8 mouse cellular contexts compared by ENCODE assay signal in the genomic region with DNA sequence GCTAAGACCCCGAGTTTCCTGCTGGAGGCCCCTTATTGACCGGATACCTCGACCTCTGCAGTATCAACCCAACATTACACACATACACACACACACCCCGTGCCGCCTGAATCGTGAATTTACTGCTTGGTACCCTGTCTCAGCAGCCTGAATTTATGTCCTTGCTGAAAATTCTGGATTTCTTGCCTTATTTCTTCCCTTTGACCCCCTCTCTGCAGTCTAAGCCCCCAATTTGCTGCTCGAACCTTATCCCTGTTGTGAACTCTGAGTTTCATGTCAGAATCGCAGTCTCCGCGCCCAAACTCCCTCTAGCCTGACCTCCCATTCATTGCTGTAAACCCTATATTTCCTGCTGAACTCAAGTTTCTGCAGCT. TPM values are rescaled to one million over a fixed set of nuclear protein-coding genes. Genes with fewer than 3 reads are reported as not detected.
DNase-seq lines count a peak whose midpoint lies in the region; ATAC-seq and TF ChIP-seq lines count a peak whose summit lies in the region.
"Had no signal": no experiment of that assay in that cellular context is flagged by ENCODE, and none has a peak within 500 bp of the region (broad histone marks: within the 10 kb centered on the region; RNA-seq: fewer than 3 reads in every experiment).

No protein-coding gene starts in this region.

- no peak for TF ChIP-seq CTCF in lung, postnatal 0 days (IDR thresholded peaks at IDR 0.05)

- peak overlapping the region; percentile 37; the same call in 1 of the 2 replicates for H3K9ac ChIP-seq in lung, postnatal 0 days (replicated peaks; ENCODE audit: low read depth)
- H3K9ac ChIP-seq in limb, embryonic 12.5 days (replicated peaks): peak overlapping the region; percentile 94
- peak overlapping the region; percentile 66 for H3K9ac ChIP-seq in stomach, embryonic 14.5 days (replicated peaks; ENCODE audit: low read depth, low read length)

- DNase-seq in lung, postnatal 0 days (ENCODE audit: low spot score): no peak
- no peak for DNase-seq in lung, postnatal 10 days
- DNase-seq in gastrocnemius, adult 18-20 months (ENCODE audit: low spot score): no peak
- no peak for DNase-seq in ovary, postnatal 14 days (ENCODE audit: low spot score)

- H3K27ac ChIP-seq in lung, postnatal 0 days (ENCODE audit: low read length): peak overlapping the region; percentile 78
- peak overlapping the region; percentile 95 for H3K27ac ChIP-seq in limb, embryonic 12.5 days
- H3K27ac ChIP-seq in stomach, embryonic 14.5 days (ENCODE audit: low read length): peak overlapping the region; percentile 78; the same call in 1 of the 2 replicates

- peaks cover 13% of the 10 kb centered on the region for H3K4me1 ChIP-seq in lung, postnatal 0 days (ENCODE audit: insufficient read depth, low read depth, low read length)
- peaks cover 48% of the 10 kb centered on the region for H3K4me1 ChIP-seq in limb, embryonic 12.5 days (replicated peaks)
- peaks cover 23% of the 10 kb centered on the region; the same call in 1 of the 2 replicates for H3K4me1 ChIP-seq in stomach, embryonic 14.5 days (ENCODE audit: control insufficient read depth, insufficient read depth, low read length)

- WGBS in lung, postnatal 0 days: 4% methylated on average over 10 of the region's 10 CpGs
- WGBS in limb, embryonic 12.5 days: 4% methylated on average over 10 of the region's 10 CpGs
- WGBS in stomach, embryonic 14.5 days: 2% methylated on average over 10 of the region's 10 CpGs

- H3K9me3 ChIP-seq in lung, postnatal 0 days (ENCODE audit: low read length): no peaks in the 10 kb centered on the region
- no peaks in the 10 kb centered on the region for H3K9me3 ChIP-seq in limb, embryonic 12.5 days
- no peaks in the 10 kb centered on the region for H3K9me3 ChIP-seq in stomach, embryonic 14.5 days (ENCODE audit: control insufficient read depth, low read depth, low read length)

- H3K4me2 ChIP-seq in lung, postnatal 0 days (replicated peaks; ENCODE audit: low read depth, low read length): peak overlapping the region; percentile 77
- H3K4me2 ChIP-seq in limb, embryonic 12.5 days: peak overlapping the region; percentile 91
- H3K4me2 ChIP-seq in stomach, embryonic 14.5 days (replicated peaks; ENCODE audit: low read depth, low read length): peak overlapping the region; percentile 89

- TF ChIP-seq EP300 in lung, postnatal 0 days (IDR thresholded peaks at IDR 0.05): no peak

- no peaks in the 10 kb centered on the region for H3K27me3 ChIP-seq in lung, postnatal 0 days (replicated peaks; ENCODE audit: insufficient read depth, low read length)
- H3K27me3 ChIP-seq in limb, embryonic 12.5 days: no peaks in the 10 kb centered on the region
- no peaks in the 10 kb centered on the region for H3K27me3 ChIP-seq in stomach, embryonic 14.5 days (ENCODE audit: control insufficient read depth, insufficient read depth, low read length)

- H3K36me3 ChIP-seq in lung, postnatal 0 days (ENCODE audit: insufficient read depth, low read length): peaks cover 15% of the 10 kb centered on the region; the same call in 1 of the 2 replicates
- peaks cover 32% of the 10 kb centered on the region for H3K36me3 ChIP-seq in limb, embryonic 12.5 days
- H3K36me3 ChIP-seq in stomach, embryonic 14.5 days (ENCODE audit: control insufficient read depth, insufficient read depth, low read length): peaks cover 32% of the 10 kb centered on the region

- ATAC-seq in lung, postnatal 0 days: no peak
- peak; percentile 5; the same call in 1 of the 2 replicates for ATAC-seq in erythroid progenitor cell, adult 5-6 weeks (replicated peaks; ENCODE audit: low FRiP score, poor library complexity, severe bottlenecking)
- ATAC-seq in limb, embryonic 12.5 days (ENCODE audit: insufficient number of reproducible peaks, insufficient read depth, low FRiP score, low TSS enrichment, low read depth): no peak
- no peak for ATAC-seq in stomach, embryonic 14.5 days (ENCODE audit: insufficient number of reproducible peaks, insufficient read depth, low FRiP score, low read depth)

- peak overlapping the region; percentile 56 for H3K4me3 ChIP-seq in lung, postnatal 0 days (ENCODE audit: low read depth, low read length)
- H3K4me3 ChIP-seq in limb, embryonic 12.5 days (replicated peaks): peak overlapping the region; percentile 93
- H3K4me3 ChIP-seq in stomach, embryonic 14.5 days (ENCODE audit: low read depth, low read length): peak overlapping the region; percentile 54

RNA-seq across cellular contexts. Expression of gene Mum1, which starts 0.9 kb away (rescaled TPM):
- polyA plus RNA-seq in lung, postnatal 0 days (2015; fragmentation: Nextera tagmentation; extraction: Ambion mirVana): 34.0 and 36.9 TPM in 2 replicates
- 26.3 and 59.5 TPM in 2 replicates for total RNA-seq in erythroid progenitor cell, adult 5-6 weeks (2015; ENCODE audit: low replicate concordance)
- total RNA-seq in erythroid progenitor cell, adult 5-6 weeks (2017; ENCODE audit: low replicate concordance): 65.3 and 74.2 TPM in 2 replicates
- 103 and 112 TPM in 2 replicates for polyA plus RNA-seq in limb, embryonic 12.5 days (2016; fragmentation: Nextera tagmentation; extraction: Ambion mirVana)
- 59.7 and 65.6 TPM in 2 replicates for polyA plus RNA-seq in stomach, embryonic 14.5 days (2014; fragmentation: Nextera tagmentation; extraction: Ambion mirVana)
- 10 to 100 TPM; 13.8 to 13.9 TPM for total RNA-seq in gastrocnemius, adult 18-20 months (2021)

RNA-seq across cellular contexts. Expression of gene Ndufs7, which starts 21.8 kb away (rescaled TPM):
- polyA plus RNA-seq in lung, postnatal 0 days (2015; fragmentation: Nextera tagmentation; extraction: Ambion mirVana): 295 and 327 TPM in 2 replicates
- 87.6 and 109 TPM in 2 replicates for total RNA-seq in erythroid progenitor cell, adult 5-6 weeks (2015; ENCODE audit: low replicate concordance)
- 43.9 and 66.0 TPM in 2 replicates for total RNA-seq in erythroid progenitor cell, adult 5-6 weeks (2017; ENCODE audit: low replicate concordance)
- polyA plus RNA-seq in limb, embryonic 12.5 days (2016; fragmentation: Nextera tagmentation; extraction: Ambion mirVana): 258 and 278 TPM in 2 replicates
- polyA plus RNA-seq in stomach, embryonic 14.5 days (2014; fragmentation: Nextera tagmentation; extraction: Ambion mirVana): 337 and 355 TPM in 2 replicates
- total RNA-seq in gastrocnemius, adult 18-20 months (2021): 100 to 1,000 TPM; 578 to 613 TPM

RNA-seq across cellular contexts. Expression of gene Gamt, which starts 33.7 kb away (rescaled TPM):
- polyA plus RNA-seq in lung, postnatal 0 days (2015; fragmentation: Nextera tagmentation; extraction: Ambion mirVana): 23.5 and 25.4 TPM in 2 replicates
- total RNA-seq in erythroid progenitor cell, adult 5-6 weeks (2015; ENCODE audit: low replicate concordance): 1.4 TPM in 1 of 2 replicates, not detected in the other
- total RNA-seq in erythroid progenitor cell, adult 5-6 weeks (2017; ENCODE audit: low replicate concordance): not detected in 2 replicates
- 30.7 and 31.9 TPM in 2 replicates for polyA plus RNA-seq in limb, embryonic 12.5 days (2016; fragmentation: Nextera tagmentation; extraction: Ambion mirVana)
- polyA plus RNA-seq in stomach, embryonic 14.5 days (2014; fragmentation: Nextera tagmentation; extraction: Ambion mirVana): 32.1 and 49.3 TPM in 2 replicates
- total RNA-seq in gastrocnemius, adult 18-20 months (2021): 10 to 100 TPM; 27.4 to 28.7 TPM

RNA-seq across cellular contexts. Expression of gene Dazap1, which starts 34.1 kb away (rescaled TPM):
- polyA plus RNA-seq in lung, postnatal 0 days (2015; fragmentation: Nextera tagmentation; extraction: Ambion mirVana): 37.8 and 38.1 TPM in 2 replicates
- total RNA-seq in erythroid progenitor cell, adult 5-6 weeks (2015; ENCODE audit: low replicate concordance): 35.6 and 83.6 TPM in 2 replicates
- 72.0 and 102 TPM in 2 replicates for total RNA-seq in erythroid progenitor cell, adult 5-6 weeks (2017; ENCODE audit: low replicate concordance)
- 69.1 and 71.0 TPM in 2 replicates for polyA plus RNA-seq in limb, embryonic 12.5 days (2016; fragmentation: Nextera tagmentation; extraction: Ambion mirVana)
- 48.6 and 51.3 TPM in 2 replicates for polyA plus RNA-seq in stomach, embryonic 14.5 days (2014; fragmentation: Nextera tagmentation; extraction: Ambion mirVana)
- total RNA-seq in gastrocnemius, adult 18-20 months (2021): 10 to 100 TPM; 34.2 to 38.8 TPM

RNA-seq across cellular contexts. Expression of gene Efna2, which starts 47.9 kb away (rescaled TPM):
- 5.1 and 6.9 TPM in 2 replicates for polyA plus RNA-seq in lung, postnatal 0 days (2015; fragmentation: Nextera tagmentation; extraction: Ambion mirVana)
- total RNA-seq in erythroid progenitor cell, adult 5-6 weeks (2015; ENCODE audit: low replicate concordance): not detected in 2 replicates
- total RNA-seq in erythroid progenitor cell, adult 5-6 weeks (2017; ENCODE audit: low replicate concordance): not detected in 2 replicates
- polyA plus RNA-seq in limb, embryonic 12.5 days (2016; fragmentation: Nextera tagmentation; extraction: Ambion mirVana): 60.3 and 62.2 TPM in 2 replicates
- polyA plus RNA-seq in stomach, embryonic 14.5 days (2014; fragmentation: Nextera tagmentation; extraction: Ambion mirVana): 12.2 and 12.5 TPM in 2 replicates
- under 1 TPM; 0.24 to 0.48 TPM for total RNA-seq in gastrocnemius, adult 18-20 months (2021)
- total RNA-seq: common myeloid progenitor, adult 5-6 weeks had no signal

Comparison
In these comparisons a context has a peak if more than half of its experiments do, and no peak if none do; other contexts are left out.
1. H3K9ac ChIP-seq: peak in every context shown above with its lines; median percentile 94 in limb, embryonic 12.5 days; 66 in stomach, embryonic 14.5 days; 37 in lung, postnatal 0 days.